Mouse (Mus musculus) frontal cortex, adult (tissue): ENCODE results near the gene Gna13.

Experiments used
- ATAC-seq: cut with Nextera tagmentation; 2 replicates; pipeline ENCODE4 v1.9.2; 2017; ENCODE audit warnings: mild to moderate bottlenecking, moderate library complexity, mixed read lengths; ENCODE audit not compliant: low TSS enrichment

Gna13 gene

DNA sequence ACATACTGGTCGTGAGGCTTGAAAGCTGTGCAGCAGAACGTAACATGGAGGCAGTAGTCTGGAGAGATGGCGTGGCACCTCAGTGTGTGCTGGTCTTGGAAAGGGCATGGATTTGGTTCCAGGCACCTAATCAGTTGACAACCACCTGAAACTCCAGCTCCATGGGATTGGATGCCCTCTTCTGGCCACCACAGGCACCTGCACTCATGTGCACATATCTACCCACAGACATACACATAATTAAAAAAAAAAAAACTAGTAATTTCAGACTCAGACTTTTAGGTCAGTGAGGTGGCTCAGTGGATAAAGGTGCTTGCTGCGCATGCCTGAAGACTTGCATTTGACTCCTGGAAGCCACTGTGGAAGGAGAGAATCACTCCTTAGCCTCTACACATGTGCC lies 59.6 kb downstream of the Gna13 start:
- ATAC-seq = no peak

DNA sequence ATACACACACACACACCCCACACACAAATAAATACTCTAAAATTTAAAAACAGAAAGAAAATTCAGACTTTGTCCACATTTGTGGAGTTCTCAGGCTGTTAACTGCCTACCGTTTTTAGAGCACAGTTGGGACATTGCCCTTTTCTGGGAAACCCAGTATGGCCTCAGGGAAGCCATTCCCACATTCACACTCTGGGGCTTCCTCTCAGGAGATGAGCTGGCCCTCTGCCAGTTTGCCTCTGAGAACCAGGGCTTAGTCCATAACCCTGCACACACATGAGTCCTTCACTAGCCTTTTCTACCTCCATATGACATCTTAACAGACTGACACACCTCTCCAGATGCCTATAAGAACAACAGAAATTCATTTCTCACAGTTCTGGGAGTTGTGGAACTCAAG lies 60.7 kb downstream of the Gna13 start:
- ATAC-seq = no peak

GRCm38 (mm10) chr11:109425392-109426271 lies 63.0 kb downstream of the Gna13 start, which contains the start of gene Amz2:
TSS of gene Amz2 (plus strand) at chr11:109425946.
- ATAC-seq = peak; percentile 94

DNA sequence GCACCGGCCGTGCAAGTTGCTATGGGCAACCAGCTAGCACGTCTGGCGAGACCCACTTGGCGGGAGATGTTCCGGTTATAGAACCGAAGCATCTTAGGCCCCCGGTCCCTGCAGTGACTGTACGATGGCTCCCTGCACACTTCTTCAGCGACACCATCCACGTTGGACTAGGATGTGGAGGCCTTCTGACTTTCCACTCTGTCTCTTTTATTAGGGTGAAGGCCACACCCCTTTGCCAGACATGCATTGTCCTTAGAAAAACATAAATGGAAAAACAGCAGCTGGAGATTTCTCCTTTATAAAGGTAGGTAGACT lies 63.6 kb downstream of the Gna13 start:
- no peak; the same call in 1 of the 2 replicates for ATAC-seq

- ATAC-seq = no peak
Measured at GRCm38 (mm10) chr11:109427353-109427752, 64.7 kb downstream of the Gna13 start.

DNA sequence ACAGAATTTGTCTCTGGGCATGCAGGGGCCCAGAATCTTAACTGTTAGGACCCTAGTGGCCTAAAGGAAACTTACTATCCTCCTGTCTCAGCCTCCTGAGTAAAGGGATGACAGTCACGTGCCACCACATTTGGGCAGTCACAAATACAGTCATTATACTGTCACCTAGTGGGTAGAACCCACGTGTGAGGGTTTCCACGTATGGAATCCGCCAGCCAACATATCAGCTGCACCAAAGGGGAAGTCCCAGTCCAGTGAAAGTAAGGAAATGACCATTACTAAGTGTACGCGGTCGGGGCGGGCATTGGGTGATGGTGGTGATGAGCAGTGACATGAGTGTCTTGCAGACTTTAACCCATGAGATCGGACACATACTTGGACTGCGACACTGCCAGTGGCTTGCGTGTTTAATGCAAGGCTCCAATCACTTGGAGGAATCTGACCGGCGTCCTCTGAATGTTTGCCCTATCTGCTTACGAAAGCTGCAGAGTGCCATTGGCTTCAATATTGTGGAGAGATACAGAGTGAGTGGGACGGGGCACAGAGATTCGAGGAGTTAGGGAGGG lies 71.7 kb downstream of the Gna13 start:
- no peak for ATAC-seq

GRCm38 (mm10) chr11:109436889-109437288 lies 74.3 kb downstream of the Gna13 start:
- no peak for ATAC-seq

DNA sequence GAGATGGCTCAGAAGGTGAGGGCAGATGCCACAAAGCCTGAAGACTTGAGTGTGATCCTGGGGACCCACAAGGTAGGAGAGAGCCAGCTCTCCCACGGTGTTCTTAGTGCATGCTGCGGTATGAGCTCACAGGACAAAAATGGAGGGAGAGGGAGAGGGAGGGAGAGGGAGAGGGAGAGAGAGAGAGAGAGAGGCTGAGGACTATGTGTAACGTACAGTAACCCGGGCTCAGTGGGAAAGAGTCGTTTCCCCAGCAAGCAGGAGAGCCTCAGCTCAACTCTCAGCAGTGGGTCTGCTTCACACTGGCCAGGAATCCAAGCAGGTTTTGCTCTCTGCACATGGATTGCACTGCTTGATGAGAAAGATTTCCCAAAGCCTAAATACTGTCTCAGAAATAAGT lies 76.6 kb downstream of the Gna13 start:
- ATAC-seq = no peak

DNA sequence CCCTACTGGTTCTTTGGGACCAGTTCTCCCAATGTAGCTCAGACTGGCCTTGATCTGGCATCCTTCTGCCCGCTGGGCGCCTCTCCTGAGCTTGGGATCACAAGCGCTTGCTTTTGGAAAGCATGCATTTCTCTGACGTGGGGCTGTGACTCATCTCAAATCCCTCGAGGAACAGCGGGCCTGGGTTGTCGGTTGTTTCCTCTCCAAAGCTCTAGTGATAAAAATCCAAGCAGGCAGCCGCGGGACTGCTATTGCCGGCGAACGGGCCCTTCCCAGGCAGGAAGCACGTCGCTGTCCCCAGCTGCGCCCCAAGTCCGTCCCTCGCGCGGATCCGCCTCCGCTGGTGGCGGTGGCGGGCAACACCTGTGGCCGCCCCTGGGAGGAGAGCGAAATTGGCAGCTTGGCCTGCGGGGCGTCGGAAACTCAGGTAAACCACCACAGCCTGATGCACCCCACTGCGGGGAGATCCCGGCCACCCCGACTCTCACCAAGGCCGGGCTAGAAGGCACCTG lies 77.3 kb downstream of the Gna13 start:
- ATAC-seq = peak; percentile 86

- no peak for ATAC-seq
Measured at GRCm38 (mm10) chr11:109440641-109441040, 78.0 kb downstream of the Gna13 start.

GRCm38 (mm10) chr11:109441119-109441518 lies 78.5 kb downstream of the Gna13 start:
- no peak for ATAC-seq

- ATAC-seq = no peak
Measured at GRCm38 (mm10) chr11:109442166-109442730, 79.6 kb downstream of the Gna13 start.

GRCm38 (mm10) chr11:109443468-109444263 lies 81.0 kb downstream of the Gna13 start:
- ATAC-seq = no peak

- ATAC-seq = no peak
Measured at GRCm38 (mm10) chr11:109444600-109444999, 82.0 kb downstream of the Gna13 start.

GRCm38 (mm10) chr11:109445438-109446035 lies 82.9 kb downstream of the Gna13 start:
- ATAC-seq = peak; percentile 84
